Mouse (Mus musculus) liver, embryonic 13.5 days (tissue): ENCODE data around the gene Axdnd1. TPM values are rescaled to one million over a fixed set of nuclear protein-coding genes. Genes with fewer than 3 reads are reported as not detected.
"Not testable (repeated sequence)": the region's sequence is repeated elsewhere in the genome, so short reads cannot be mapped to it uniquely, and the experiment has no call there.

Experiments used
- ATAC-seq: fragments of 200-750 bp; cut with Nextera tagmentation; 2 replicates; pipeline ENCODE4 v1.8.0; 2017; ENCODE audit warnings: low read depth, mild to moderate bottlenecking, moderate number of reproducible peaks, moderate library complexity
- DNase-seq: peaks from one replicate; pipeline ENCODE4 v3.0.0; 2022
- H3K27ac ChIP-seq: fragments of 300-500 bp; sonication (generic); 2 replicates; pipeline ENCODE4 v1.5.1; 2015; ENCODE audit warnings: moderate library complexity, mild to moderate bottlenecking, inconsistent platforms
- H3K27me3 ChIP-seq: fragments of 300-500 bp; sonication (generic); 2 replicates; pipeline ENCODE4 v1.6.1; 2015; ENCODE audit warnings: mild to moderate bottlenecking, inconsistent platforms
- H3K36me3 ChIP-seq: fragments of 300-500 bp; sonication (generic); 2 replicates; pipeline ENCODE4 v1.6.1; 2015; ENCODE audit warnings: mild to moderate bottlenecking, inconsistent platforms
- H3K4me1 ChIP-seq: fragments of 300-500 bp; sonication (generic); replicated peaks from 2 replicates; pipeline ENCODE4 v1.6.1; 2015; ENCODE audit warnings: inconsistent platforms
- H3K4me2 ChIP-seq: fragments of 300-500 bp; sonication (generic); 2 replicates; pipeline ENCODE4 v1.6.1; 2015; ENCODE audit warnings: inconsistent platforms, mild to moderate bottlenecking, moderate library complexity
- H3K4me3 ChIP-seq: fragments of 300-500 bp; sonication (generic); replicated peaks from 2 replicates; pipeline ENCODE4 v1.5.1; 2015; ENCODE audit warnings: mild to moderate bottlenecking, inconsistent platforms
- H3K9ac ChIP-seq: fragments of 300-500 bp; sonication (generic); 2 replicates; pipeline ENCODE4 v1.6.1; 2015; ENCODE audit warnings: mild to moderate bottlenecking, inconsistent platforms
- H3K9me3 ChIP-seq: fragments of 300-500 bp; sonication (generic); replicated peaks from 2 replicates; pipeline ENCODE4 v1.6.1; 2016; ENCODE audit warnings: inconsistent platforms
- whole genome bisulfite sequencing: fragments of 180-500 bp; shearing (Covaris S2); methylation state at CpG from one replicate; pipeline ENCODE4 v1.1.7; 2015; ENCODE audit not compliant: insufficient replicate concordance; 5-methylcytosine and 5-hydroxymethylcytosine counted together
- polyA plus RNA-seq: library from polyadenylated mRNA; unstranded; fragments of >200 nt; fragmentation: Nextera tagmentation; extraction: Ambion mirVana; gene quantifications from 2 replicates; pipeline ENCODE4 v1.2.1, GENCODE M21; 2015

Axdnd1 gene
- polyA plus RNA-seq, 1 experiment from 2014 or later: not detected

GRCm38 (mm10) chr1:156402491-156402890 lies 18.5 kb downstream of the Axdnd1 start:
- ATAC-seq (no peak), DNase-seq (no peak)
- 28% methylated on average over 2 of the region's 2 CpGs for WGBS
- Histone ChIP-seq H3K27me3 (no peaks in the 10 kb centered on the region), H3K4me1 (no peaks in the 10 kb centered on the region), H3K36me3 (no peaks in the 10 kb centered on the region), H3K9ac (no peak overlapping the region), H3K9me3 (no peaks in the 10 kb centered on the region), H3K4me3 (no peak overlapping the region), H3K27ac (no peak overlapping the region), H3K4me2 (no peak overlapping the region)

GRCm38 (mm10) chr1:156400159-156400558 lies 20.8 kb downstream of the Axdnd1 start:
- not testable (repeated sequence) for H3K27me3 ChIP-seq, H3K4me1 ChIP-seq, DNase-seq, H3K4me3 ChIP-seq, H3K9ac ChIP-seq, H3K9me3 ChIP-seq, ATAC-seq, H3K4me2 ChIP-seq, H3K27ac ChIP-seq, H3K36me3 ChIP-seq
- WGBS: 43% methylated on average over 3 of the region's 3 CpGs

DNA sequence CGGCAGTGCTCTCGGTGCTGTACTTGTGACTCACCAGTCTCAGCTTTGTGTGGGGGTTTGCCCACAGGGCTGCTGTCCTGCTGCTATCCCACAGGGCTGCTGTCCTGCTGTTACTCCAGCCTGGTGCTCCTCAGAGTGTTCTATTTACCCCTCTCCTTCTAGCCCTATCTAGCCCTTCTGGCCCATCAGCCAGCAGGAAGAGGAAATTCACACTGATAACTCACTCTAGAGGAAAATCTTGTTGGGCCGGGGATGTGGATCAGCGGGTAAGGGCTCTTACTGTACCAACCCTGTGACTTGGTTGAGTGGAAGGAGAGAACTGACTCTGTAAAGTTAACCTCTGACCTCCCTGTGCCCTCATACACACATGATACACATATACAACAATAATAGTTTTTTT lies 27.8 kb downstream of the Axdnd1 start:
- 35% methylated on average over 4 of the region's 4 CpGs for WGBS
- Histone ChIP-seq H3K9me3 (no peaks in the 10 kb centered on the region), H3K4me1 (no peaks in the 10 kb centered on the region), H3K4me3 (no peak overlapping the region), H3K27ac (no peak overlapping the region), H3K36me3 (no peaks in the 10 kb centered on the region), H3K9ac (no peak overlapping the region), H3K27me3 (no peaks in the 10 kb centered on the region), H3K4me2 (no peak overlapping the region)
- ATAC-seq: no peak
- DNase-seq: no peak

DNA sequence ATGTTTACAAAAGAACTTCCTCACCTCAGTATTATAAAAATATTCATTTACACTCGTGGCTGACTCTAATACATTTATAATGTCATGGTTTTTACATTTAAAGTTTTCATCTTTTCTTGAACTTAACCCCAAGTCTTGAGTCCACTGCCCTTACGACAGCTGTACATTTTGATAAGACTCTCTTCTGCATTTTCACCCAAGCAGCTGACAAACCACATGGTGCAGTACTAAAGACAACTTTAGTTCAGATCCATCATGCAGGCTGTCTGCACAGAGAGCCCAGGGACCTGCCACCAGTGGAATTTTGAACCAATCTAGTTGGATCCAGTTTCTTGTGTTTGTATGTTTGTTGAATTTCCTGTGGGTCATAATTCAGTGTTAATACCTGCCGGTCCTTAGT lies 34.1 kb downstream of the Axdnd1 start:
- Histone ChIP-seq H3K9me3 (no peaks in the 10 kb centered on the region), H3K9ac (no peak overlapping the region), H3K36me3 (no peaks in the 10 kb centered on the region), H3K4me2 (no peak overlapping the region), H3K27me3 (no peaks in the 10 kb centered on the region), H3K27ac (no peak overlapping the region), H3K4me3 (no peak overlapping the region), H3K4me1 (peaks cover 11% of the 10 kb centered on the region)
- WGBS: 27% methylated on average over 3 of the region's 3 CpGs
- DNase-seq (peak; percentile 24), ATAC-seq (peak; percentile 85)

DNA sequence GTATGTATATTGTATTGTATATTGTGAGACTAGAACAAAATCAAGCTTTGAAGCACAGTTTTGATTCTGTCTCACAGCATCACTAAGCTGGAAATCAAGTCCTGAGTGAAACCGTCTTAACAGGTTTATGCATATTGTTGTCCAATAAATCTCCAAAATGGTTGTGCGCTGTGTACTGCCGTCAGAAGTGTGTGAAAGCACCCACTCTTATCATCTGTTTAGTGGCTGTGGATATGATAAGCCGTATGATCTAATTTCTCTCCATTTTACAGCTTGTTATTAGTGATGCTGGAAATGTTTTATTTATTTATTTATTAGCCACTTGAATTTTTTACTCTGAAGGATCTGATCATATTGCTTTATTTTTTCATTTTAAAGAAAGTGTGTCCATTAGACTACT lies 34.7 kb downstream of the Axdnd1 start:
- no peaks in the 10 kb centered on the region for H3K9me3 ChIP-seq
- ATAC-seq: peak; percentile 55; the same call in 1 of the 2 replicates

DNA sequence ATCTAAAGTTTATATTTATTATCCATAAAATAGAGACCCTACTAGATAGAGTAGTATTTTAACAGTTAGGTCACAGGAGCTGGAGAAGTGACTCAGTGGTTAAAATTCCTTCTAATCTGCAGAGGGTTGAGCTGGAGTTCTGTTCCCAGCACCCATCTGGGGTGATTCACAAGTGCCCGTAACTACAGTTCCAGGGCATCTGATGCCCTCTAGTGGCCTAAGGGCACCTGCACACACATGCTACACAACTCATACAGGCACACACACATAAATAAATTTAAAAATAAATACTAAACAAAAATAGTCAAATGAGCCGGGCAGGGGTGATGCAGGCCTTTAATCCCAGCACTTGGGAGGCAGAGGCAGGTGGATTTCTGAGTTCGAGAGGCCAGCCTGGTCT lies 39.7 kb downstream of the Axdnd1 start:
- H3K27me3 ChIP-seq: no peaks in the 10 kb centered on the region
- H3K9me3 ChIP-seq: no peaks in the 10 kb centered on the region
- 71% methylated on average over 3 of the region's 3 CpGs for WGBS
- no peak overlapping the region for H3K27ac ChIP-seq
- no peaks in the 10 kb centered on the region for H3K36me3 ChIP-seq
- no peak overlapping the region for H3K9ac ChIP-seq
- no peak overlapping the region for H3K4me3 ChIP-seq
- H3K4me1 ChIP-seq: peaks cover 4% of the 10 kb centered on the region
- no peak overlapping the region for H3K4me2 ChIP-seq
- ATAC-seq (no peak), DNase-seq (no peak)

More for the DNA sequence above, 34.7 kb downstream of the Axdnd1 start:
- Histone ChIP-seq H3K27me3 (no peaks in the 10 kb centered on the region), H3K9ac (no peak overlapping the region), H3K4me2 (no peak overlapping the region), H3K36me3 (no peaks in the 10 kb centered on the region), H3K4me3 (no peak overlapping the region), H3K4me1 (peaks cover 11% of the 10 kb centered on the region), H3K27ac (no peak overlapping the region)
- 25% methylated on average over 4 of the region's 4 CpGs for WGBS
- no peak for DNase-seq

DNA sequence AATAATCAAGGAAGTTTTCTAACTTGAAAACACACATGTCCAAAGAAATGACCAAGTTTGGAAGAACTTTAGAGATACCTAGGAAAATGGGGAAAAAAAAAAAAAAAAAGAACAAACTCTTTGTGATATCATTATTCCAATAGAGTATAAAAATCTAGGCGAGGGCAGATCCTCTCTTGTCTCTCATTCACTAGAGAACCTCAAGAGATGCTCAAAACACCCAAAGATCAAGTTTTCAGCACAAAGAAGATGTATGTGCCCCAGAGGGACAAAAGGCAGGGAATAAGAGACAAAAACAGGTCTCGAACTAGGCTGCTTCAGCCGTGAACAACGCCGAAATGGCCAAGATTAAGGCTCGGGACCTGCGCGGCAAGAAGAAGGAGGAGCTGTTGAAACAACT lies 55.2 kb downstream of the Axdnd1 start, which contains the start of gene Gm2000:
TSS of gene Gm2000 (plus strand) at position 301 of the 400 bp plus-strand sequence.
- no peaks in the 10 kb centered on the region for H3K27me3 ChIP-seq
- no peak for DNase-seq
- no peaks in the 10 kb centered on the region for H3K9me3 ChIP-seq
- H3K9ac ChIP-seq: no peak within 1 kb of the TSS
- no peak within 1 kb of the TSS for H3K27ac ChIP-seq
- H3K4me2 ChIP-seq: no peak within 1 kb of the TSS
- no peak for ATAC-seq
- WGBS: 74% methylated on average over 8 of the region's 8 CpGs
- H3K4me3 ChIP-seq: no peak within 1 kb of the TSS
- H3K4me1 ChIP-seq: no peaks in the 10 kb centered on the region
- H3K36me3 ChIP-seq: no peaks in the 10 kb centered on the region

DNA sequence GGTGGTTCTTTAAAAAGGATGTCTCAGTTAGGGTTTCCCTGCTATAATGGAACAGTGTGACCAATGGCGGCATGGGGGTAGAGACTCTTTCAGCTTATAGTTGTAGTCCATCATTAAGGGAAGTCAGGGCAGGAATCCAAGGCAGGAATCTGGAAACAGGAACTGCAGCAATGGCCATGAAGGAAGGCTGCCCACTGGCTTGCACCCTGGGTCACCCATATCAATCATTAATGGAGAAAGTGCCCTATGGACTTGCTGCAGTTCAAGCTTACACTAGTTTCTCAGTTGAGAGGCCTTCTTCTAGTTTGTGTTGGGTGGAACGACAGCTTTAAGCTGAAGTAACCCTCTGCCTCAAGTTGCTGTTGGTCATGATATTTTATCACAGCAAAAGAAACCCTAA lies 68.5 kb downstream of the Axdnd1 start:
- Histone ChIP-seq H3K27me3 (no peaks in the 10 kb centered on the region), H3K4me3 (no peak overlapping the region), H3K9me3 (no peaks in the 10 kb centered on the region), H3K4me2 (no peak overlapping the region), H3K27ac (no peak overlapping the region), H3K36me3 (no peaks in the 10 kb centered on the region), H3K4me1 (no peaks in the 10 kb centered on the region), H3K9ac (no peak overlapping the region)
- WGBS: 66% methylated on average over 2 of the region's 2 CpGs
- no peak for ATAC-seq
- no peak for DNase-seq

GRCm38 (mm10) chr1:156350441-156350840 lies 70.5 kb downstream of the Axdnd1 start:
- H3K4me1 ChIP-seq: no peaks in the 10 kb centered on the region
- H3K4me3 ChIP-seq: no peak overlapping the region
- WGBS: 52% methylated on average over 4 of the region's 4 CpGs
- ATAC-seq: no peak
- no peak for DNase-seq
- no peak overlapping the region for H3K4me2 ChIP-seq
- H3K9ac ChIP-seq: no peak overlapping the region
- no peak overlapping the region for H3K27ac ChIP-seq
- no peaks in the 10 kb centered on the region for H3K27me3 ChIP-seq
- H3K36me3 ChIP-seq: no peaks in the 10 kb centered on the region
- no peaks in the 10 kb centered on the region for H3K9me3 ChIP-seq

DNA sequence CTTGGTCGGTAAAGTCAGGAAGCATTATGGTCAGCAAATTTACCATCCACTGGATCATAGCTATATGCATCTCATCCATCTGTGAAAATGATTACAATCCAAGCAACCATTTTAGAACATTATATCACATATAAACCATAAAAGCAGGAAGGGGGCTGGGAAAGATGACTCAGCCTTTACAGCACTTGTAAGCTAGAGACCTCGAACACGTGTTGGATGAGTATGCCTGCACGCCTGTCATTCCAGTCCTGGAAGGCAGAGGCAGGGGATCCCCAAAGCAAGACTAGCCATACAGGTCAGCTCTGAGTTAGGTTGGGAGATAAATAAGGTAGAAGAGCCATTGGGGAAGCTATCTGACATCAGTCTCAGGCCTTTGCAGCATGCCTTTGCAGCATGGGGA lies 71.9 kb downstream of the Axdnd1 start:
- no peak overlapping the region for H3K4me3 ChIP-seq
- no peak overlapping the region for H3K27ac ChIP-seq
- H3K9me3 ChIP-seq: no peaks in the 10 kb centered on the region
- H3K9ac ChIP-seq: no peak overlapping the region
- WGBS: 58% methylated on average over 4 of the region's 4 CpGs
- no peak overlapping the region for H3K4me2 ChIP-seq
- DNase-seq (no peak), ATAC-seq (no peak)
- no peaks in the 10 kb centered on the region for H3K36me3 ChIP-seq
- H3K27me3 ChIP-seq: no peaks in the 10 kb centered on the region
- H3K4me1 ChIP-seq: no peaks in the 10 kb centered on the region

GRCm38 (mm10) chr1:156345633-156346032 lies 75.3 kb downstream of the Axdnd1 start:
- Histone ChIP-seq H3K27me3 (no peaks in the 10 kb centered on the region), H3K4me1 (no peaks in the 10 kb centered on the region), H3K9ac (no peak overlapping the region), H3K4me2 (no peak overlapping the region), H3K27ac (no peak overlapping the region), H3K9me3 (no peaks in the 10 kb centered on the region), H3K4me3 (no peak overlapping the region), H3K36me3 (no peaks in the 10 kb centered on the region)
- WGBS: 72% methylated on average over 4 of the region's 4 CpGs
- DNase-seq: no peak
- ATAC-seq: no peak

DNA sequence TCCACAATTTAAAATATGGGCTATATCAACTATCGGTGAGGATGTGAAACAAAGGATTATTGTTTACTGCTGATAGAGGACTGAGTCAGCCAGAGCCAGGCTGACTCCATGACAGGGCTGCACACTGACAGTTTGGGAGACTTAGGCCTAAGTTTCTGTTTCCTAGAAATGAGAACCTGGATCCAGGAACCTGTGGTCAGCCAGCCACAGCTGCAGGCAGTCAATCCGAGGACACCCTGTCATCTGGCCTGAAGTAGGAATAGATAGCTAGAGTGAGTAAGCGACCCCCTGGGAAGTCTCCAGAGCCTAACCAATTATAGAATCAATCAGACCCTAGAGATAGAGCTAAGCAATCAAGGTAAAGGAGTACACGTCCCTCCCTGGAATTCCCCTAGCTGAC lies 76.5 kb downstream of the Axdnd1 start:
- no peaks in the 10 kb centered on the region for H3K36me3 ChIP-seq
- no peaks in the 10 kb centered on the region for H3K27me3 ChIP-seq
- H3K9ac ChIP-seq: no peak overlapping the region
- 43% methylated on average over 4 of the region's 4 CpGs for WGBS
- H3K27ac ChIP-seq: no peak overlapping the region
- H3K9me3 ChIP-seq: no peaks in the 10 kb centered on the region
- ATAC-seq (no peak), DNase-seq (no peak)
- H3K4me1 ChIP-seq: no peaks in the 10 kb centered on the region
- H3K4me3 ChIP-seq: no peak overlapping the region
- H3K4me2 ChIP-seq: no peak overlapping the region
